Mouse (Mus musculus) embryo, embryonic 11 days (tissue): Measurements from ENCODE around the gene Tesc.
A peak's percentile ranks its signal among the peaks of the same experiment; 100 is the strongest.

ENCODE experiments used
- DNase-seq: peaks from one replicate; pipeline ENCODE4 v3.0.0-alpha.2; 2015

The Tesc gene

DNA sequence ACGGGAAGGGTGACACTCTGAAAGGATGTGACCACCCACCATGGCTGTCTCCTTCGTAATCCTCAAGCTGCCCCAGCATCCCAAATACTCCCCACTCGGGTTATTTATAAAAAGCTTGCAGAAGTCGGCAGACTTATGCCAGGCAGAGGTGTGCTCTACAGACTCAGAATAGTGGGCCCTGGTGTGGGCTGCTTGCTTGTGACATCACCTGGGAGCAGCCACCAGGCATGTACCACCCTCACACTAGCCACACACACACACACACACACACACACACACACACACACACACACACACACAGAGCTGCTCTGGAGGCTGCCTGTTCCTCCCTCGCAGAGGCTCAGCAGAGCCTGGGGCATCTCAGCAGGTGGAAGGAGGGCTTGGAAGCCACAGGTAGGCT lies 10.0 kb upstream of the Tesc start:
- DNase-seq, result no peak

- DNase-seq, result no peak
These were observed 7.6 kb upstream of the Tesc start for GRCm38 (mm10) chr5:118019905-118020304.

DNA sequence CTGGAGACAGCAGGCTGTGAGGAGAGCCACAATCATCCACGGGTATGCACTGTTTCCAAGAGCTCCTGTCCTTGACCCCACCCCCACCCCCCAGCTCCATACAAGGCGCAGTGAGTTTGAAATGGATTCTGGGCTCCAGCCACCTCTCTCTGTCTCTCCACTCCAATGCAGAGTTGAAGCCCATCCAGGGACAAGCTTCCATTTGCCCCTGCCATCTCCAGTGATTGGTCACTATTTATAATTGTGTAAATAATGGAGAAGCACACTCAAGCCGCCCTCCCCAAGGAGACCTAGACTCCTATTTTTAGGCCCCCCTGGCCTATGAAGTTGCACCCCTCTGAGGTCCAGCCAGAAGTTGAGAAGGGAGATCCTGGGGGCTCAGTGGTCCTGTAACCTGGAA lies 4.5 kb upstream of the Tesc start:
- no peak for DNase-seq

DNA sequence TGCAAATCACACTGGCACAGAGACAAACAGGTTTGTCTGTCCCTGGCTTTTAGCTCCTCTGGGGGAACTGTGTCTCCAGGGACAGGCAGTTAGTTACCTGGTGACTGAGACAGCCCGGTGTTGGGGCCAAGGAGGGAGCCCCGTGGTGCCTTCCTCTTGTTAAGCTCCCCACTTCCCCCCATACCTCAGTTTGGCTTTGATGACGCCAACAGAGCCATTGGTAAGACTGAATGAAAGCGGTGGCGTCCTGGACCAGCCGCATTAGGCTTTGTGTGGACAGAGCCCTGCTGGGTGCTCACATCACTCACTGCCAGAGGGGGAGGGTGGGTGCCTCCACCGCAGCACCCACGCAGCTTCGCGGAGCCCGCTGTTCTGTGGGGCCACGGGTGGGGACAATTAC lies 1.7 kb upstream of the Tesc start:
- no peak for DNase-seq

DNA sequence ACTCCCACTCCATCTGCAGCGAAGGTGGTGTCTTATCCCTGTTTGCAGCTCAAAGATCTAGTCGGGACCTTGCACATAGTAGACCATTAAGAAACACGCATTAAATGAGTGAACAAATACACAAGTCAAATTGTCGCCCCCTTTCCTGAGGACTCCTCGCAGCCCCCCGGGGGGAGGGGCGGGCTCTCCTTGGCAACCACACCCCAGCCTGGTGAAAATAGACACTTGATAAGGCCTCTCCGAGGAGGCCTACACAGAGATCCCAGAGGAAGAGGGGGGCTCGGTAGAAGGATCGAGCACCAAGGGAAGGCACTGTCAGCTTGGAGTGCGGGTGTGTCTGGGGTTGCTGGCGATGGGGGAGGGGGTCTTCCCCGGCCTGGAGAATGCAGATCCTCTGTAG lies 1.2 kb upstream of the Tesc start:
- DNase-seq, result no peak

DNA sequence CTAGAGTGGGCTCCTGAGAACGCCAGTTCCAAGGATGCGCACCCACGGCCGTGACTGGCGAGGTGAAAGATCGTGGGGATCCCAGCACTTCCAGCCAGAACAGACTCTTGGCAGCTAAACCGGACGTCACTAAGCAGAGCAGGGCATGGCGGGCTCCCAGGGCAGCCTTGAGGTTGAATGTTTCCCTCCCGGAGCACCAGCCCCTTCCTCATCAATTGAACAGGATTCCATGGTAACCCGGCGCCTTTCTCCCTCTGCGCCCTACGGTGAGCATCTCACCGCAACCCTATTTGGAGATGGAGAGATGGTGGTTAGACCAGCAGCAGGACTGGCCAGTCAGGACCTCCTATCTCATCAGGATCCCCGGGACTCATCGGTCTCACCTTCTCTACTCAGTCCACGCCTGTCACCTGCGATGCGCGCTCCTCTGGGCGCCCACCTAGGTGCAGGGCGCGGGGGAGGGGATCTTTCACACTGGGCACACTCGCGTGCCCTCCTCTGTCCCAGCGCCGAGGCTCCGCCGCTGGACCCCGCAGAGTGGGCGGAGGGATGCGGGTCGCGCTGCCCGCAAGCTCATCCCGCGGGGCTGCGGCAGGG lies 344 bp upstream of the Tesc start:
- no peak for DNase-seq

- DNase-seq, result no peak
These were observed 870 bp downstream of the Tesc start for GRCm38 (mm10) chr5:118028191-118029034.

- DNase-seq, result no peak
These were observed 1.5 kb downstream of the Tesc start for GRCm38 (mm10) chr5:118029035-118029408.

DNA sequence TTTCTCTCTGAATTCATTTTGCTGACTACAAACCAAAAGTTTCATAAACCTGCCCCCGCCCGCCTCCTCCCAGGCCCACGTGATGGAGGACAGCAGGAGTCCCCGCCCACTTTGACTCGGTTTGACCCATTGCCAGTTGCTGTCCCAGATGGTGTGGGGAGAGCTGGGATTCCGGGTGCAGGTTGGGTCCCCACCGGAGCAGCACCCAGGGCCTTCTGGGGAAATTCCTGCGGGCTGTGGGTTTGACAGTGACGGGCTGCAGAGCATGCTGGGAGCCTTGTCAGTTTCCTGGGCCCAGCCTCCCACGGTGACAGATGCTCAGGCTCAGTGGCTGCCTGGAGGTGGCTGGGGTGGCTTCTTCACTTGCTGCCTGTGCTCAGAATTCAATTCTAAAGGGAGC lies 1.9 kb downstream of the Tesc start:
- no peak for DNase-seq

- DNase-seq, result no peak
These were observed 2.6 kb downstream of the Tesc start for GRCm38 (mm10) chr5:118030022-118030675.

DNA sequence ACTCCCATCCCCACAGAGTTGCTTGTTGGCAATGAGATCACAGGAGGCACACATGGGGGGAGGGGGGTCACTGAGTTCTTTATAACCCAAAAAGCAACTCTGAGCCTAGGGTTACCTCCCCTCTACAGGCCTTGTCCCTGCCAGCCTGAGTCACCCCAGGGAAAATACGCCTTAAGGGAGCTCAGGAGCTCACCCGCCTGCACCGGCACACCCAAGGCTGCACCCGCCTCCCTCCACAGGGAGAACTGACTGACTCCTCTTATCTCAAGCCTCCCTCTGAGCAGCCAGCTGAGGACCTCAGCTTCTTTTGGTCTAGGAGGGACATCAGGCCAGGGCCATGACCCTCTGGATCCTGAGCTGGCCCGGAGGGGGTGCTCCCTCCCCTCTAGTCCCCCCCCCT lies 3.5 kb downstream of the Tesc start:
- no peak for DNase-seq

DNA sequence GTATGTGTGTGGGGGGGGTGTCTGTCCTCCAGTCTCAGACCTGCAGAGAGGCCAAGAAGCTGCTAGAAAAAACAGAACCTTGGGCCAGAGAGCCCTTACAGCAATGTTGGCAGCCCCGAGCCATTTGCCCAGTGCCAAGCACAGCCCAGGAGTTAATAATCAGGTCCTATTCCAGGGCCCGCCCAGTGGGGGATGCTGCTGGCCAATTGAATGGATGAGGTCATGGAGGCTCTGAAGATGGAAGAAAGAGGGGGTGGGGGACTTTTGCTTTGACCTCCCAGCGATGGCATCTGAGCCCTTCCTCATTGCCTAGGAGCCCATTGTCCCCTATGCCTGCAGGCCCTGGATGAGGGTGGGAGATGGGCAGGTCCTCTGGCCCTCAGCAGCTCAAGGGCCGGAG lies 4.0 kb downstream of the Tesc start:
- DNase-seq, result no peak

GRCm38 (mm10) chr5:118033328-118033727 lies 5.8 kb downstream of the Tesc start:
- DNase-seq, result no peak

GRCm38 (mm10) chr5:118033740-118034139 lies 6.2 kb downstream of the Tesc start:
- no peak for DNase-seq

GRCm38 (mm10) chr5:118034632-118035031 lies 7.1 kb downstream of the Tesc start:
- no peak for DNase-seq

GRCm38 (mm10) chr5:118035786-118036185 lies 8.2 kb downstream of the Tesc start:
- DNase-seq, result no peak

DNA sequence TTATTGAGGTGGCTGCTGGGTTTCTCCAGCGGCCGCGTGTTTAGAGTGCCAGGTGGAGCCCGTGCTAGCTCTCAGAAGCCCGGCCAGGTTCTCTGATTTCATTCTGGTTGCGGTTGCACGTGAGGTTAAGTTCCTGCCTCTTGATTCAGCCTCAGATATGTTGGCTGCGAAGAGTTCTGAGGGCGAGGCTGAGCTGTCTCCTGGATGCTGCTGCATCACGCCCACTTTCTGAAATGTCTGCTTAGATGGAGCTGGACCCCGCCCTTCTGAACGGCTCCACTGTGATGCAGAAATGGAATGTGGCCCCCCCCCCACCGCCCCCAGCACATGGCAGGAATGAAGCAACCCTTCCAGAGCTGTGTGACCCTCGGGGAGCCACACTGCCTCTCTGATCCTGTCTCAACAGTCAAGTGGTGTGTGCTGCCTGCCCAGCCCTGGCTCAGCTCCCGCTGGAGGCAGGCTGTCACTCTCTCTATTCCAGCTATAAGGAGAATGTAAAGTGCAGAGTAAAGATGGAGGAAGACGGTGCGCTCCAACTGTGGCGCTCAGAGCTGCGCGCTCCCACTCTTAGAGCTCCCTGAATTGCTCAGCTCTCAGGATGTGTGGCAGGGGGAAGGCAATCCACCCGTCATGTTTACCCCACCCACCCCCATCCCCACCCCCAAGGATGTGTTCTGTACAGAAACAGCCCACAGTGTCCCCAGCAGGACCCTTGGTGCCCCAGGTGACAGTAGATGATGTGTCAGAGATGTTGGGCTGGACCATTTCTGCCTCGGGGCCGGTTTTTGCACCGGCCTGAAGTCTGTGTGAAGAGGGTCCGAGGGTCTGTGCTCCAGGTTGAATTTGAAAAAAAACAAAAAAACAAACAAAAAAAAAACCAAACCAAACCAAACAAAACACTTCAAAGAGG lies 9.6 kb downstream of the Tesc start:
- no peak for DNase-seq

- DNase-seq, result peak; percentile 71
These were observed 10.4 kb downstream of the Tesc start for GRCm38 (mm10) chr5:118037798-118038484.

DNA sequence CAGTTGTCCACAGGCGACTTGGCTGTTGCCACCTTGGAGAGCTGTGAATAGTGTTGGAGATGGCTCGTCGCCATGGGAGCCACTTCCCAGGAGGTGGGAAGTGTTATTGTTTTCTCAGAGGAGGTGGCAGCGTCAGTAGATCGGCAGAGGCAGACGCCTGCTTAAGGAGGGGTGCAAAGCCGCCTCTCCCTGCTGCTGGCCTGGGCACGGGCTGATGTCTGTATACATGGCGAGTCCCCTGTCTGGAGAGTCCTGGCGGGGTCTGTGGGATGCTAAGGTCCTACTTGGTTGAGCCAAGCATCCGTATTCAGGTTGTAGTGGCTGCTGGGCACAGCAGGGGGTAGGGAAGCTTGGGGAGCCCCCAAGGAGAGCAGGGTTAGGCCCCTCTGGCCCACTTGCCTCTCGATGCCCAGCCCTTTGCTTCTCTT lies 11.7 kb downstream of the Tesc start:
- DNase-seq, result no peak

GRCm38 (mm10) chr5:118042599-118042998 lies 15.1 kb downstream of the Tesc start:
- no peak for DNase-seq

GRCm38 (mm10) chr5:118043761-118044160 lies 16.2 kb downstream of the Tesc start:
- DNase-seq, result no peak

GRCm38 (mm10) chr5:118044907-118045306 lies 17.4 kb downstream of the Tesc start:
- DNase-seq, result no peak
